Mouse (Mus musculus): ENCODE measurements around the gene Cdc5l.

DNA sequence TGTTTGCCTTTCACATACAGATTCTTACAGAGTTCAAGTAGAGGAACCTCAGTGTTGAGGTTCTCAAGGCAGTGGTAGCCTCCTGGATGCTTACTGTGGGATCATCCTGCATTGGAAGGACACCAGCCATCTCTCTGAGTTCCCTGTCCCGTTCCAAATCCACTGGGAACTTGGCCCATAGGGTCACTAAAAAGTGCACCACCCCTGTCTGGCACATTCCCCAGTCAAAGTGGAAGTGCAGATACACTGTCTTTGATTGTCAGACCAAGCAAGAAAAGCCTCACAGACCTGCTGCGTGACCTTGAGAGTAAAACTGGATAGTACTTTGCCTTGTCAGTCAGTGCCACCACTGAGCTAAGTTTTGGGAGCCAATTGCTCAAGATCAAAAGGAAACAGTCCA, 13.5 kb upstream of the Cdc5l start:
- TF ChIP-seq FLI1 (IDR thresholded peaks at IDR 0.05; ENCODE audit: low read length): no peak
- no peak for TF ChIP-seq GATA1 (IDR thresholded peaks at IDR 0.05; ENCODE audit: borderline replicate concordance, low read length)
